Mouse (Mus musculus) mesoderm, embryonic 11.5 days (tissue): ENCODE results near the gene Nme9.

ENCODE experiments used
- DNase-seq: peaks from one replicate; pipeline ENCODE4 v3.0.0-alpha.2; 2012; ENCODE audit warnings: low read depth, low spot score

Gene Nme9

GRCm38 (mm10) chr9:99479181-99479711 is 28.0 kb downstream of the Nme9 start:
- DNase-seq = no peak

GRCm38 (mm10) chr9:99480764-99481163 is 29.5 kb downstream of the Nme9 start:
- DNase-seq = no peak

- DNase-seq = no peak
Measured at GRCm38 (mm10) chr9:99483191-99483590, 31.9 kb downstream of the Nme9 start.

- DNase-seq = no peak
Measured at GRCm38 (mm10) chr9:99484632-99485031, 33.4 kb downstream of the Nme9 start.

- DNase-seq = no peak
Measured at GRCm38 (mm10) chr9:99485144-99485543, 33.9 kb downstream of the Nme9 start.

- no peak for DNase-seq
Measured at GRCm38 (mm10) chr9:99487126-99487695, 35.9 kb downstream of the Nme9 start.

- no peak for DNase-seq
Measured at GRCm38 (mm10) chr9:99487841-99488240, 36.6 kb downstream of the Nme9 start.

GRCm38 (mm10) chr9:99491050-99491449 is 39.8 kb downstream of the Nme9 start:
- DNase-seq = no peak

GRCm38 (mm10) chr9:99492634-99493200 is 41.4 kb downstream of the Nme9 start:
- no peak for DNase-seq

GRCm38 (mm10) chr9:99499336-99499735 is 48.1 kb downstream of the Nme9 start:
- no peak for DNase-seq

GRCm38 (mm10) chr9:99505875-99506274 is 54.6 kb downstream of the Nme9 start:
- no peak for DNase-seq
